Mouse (Mus musculus): ENCODE data around the gene Nfkb2. TPM values are rescaled to one million over a fixed set of nuclear protein-coding genes. Genes with fewer than 3 reads are reported as not detected.
A peak's percentile ranks its signal among the peaks of the same experiment; 100 is the strongest.

Nfkb2 gene
- polyA plus RNA-seq, 1 experiment from 2014 or later: 5.0 TPM

DNA sequence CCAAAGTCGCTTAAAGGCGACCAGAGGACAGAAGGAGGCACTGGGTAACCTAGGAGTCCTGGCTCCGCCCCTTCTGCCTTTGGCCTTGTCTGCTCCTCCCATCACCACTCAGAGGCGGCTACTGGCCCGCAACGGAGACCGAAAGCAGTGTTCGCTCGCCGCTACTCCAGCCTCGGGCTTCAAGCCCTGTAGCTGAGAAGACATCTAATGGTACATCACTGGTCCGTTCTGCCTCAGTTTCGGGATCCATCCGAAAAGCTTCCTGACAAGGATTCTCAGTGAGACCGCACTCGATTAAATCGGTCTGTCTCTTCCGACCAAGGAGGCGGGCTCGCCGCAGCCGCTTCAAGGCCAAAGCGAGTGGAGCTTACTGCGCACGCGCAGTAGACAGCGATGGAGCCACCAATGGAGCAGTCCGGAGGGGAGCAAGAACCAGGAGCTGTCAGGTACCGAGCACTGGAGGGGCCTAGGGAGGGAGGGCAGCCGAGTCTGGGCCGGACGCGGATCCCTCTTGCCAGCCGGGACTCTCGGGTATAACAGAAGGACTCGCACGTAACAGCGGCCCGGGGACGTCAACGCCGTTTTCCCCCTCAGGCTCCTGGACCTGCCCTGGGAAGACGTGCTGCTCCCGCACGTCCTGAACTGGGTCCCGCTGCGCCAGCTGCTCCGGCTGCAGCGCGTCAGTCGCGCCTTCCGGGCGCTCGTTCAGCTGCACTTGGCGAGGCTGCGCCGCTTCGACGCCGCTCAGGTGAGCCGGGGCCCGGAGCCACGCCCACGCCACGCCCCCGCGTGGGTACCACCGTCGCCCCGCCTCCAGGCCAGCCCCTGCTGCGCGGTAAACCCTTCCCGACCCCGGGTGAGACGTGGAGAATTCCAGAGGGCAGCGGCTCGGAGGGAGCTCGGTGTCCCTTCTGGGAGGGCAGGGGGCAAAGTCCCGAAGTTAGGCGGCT lies 24.2 kb downstream of the Nfkb2 start, which contains the start of gene Fbxl15:
Gene Fbxl15, plus strand, starts transcription at position 104 of the 950 bp plus-strand sequence.
- peak; percentile 88 for ATAC-seq (ENCODE audit: low FRiP score)
- H3K27me3 ChIP-seq: peaks cover 38% of the 10 kb centered on the region
- peaks cover 25% of the 10 kb centered on the region for H3K36me3 ChIP-seq
- H3K4me2 ChIP-seq (replicated peaks): peak within 1 kb of the TSS; percentile 100
- H3K4me1 ChIP-seq: peaks cover 48% of the 10 kb centered on the region
- H3K9me3 ChIP-seq (replicated peaks): no peaks in the 10 kb centered on the region
- peak within 1 kb of the TSS; percentile 98 for H3K27ac ChIP-seq
- under 1% methylated on average over 81 of the region's 81 CpGs for WGBS
- peak within 1 kb of the TSS; percentile 66 for H3K9ac ChIP-seq
- H3K4me3 ChIP-seq: peak within 1 kb of the TSS; percentile 61

DNA sequence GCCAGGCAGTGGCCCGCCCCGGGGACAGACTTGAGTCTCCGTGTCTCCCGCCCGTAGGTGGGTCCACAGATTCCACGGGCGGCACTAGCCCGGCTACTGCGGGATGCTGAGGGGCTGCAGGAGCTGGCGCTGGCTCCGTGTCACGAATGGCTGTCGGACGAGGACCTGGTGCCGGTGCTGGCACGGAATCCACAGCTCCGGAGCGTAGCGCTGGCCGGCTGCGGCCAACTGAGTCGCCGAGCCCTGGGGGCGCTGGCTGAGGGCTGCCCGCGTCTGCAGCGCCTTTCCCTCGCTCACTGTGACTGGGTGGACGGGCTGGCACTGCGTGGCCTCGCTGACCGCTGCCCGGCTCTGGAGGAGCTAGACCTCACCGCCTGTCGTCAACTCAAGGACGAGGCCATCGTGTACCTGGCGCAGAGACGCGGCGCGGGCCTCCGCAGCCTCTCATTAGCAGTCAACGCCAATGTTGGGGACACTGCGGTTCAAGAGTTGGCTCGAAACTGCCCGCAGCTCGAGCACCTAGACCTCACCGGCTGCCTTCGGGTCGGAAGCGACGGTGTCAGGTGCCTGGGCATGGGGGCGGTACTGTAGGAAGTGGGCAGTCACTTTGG lies 25.0 kb downstream of the Nfkb2 start:
- Histone ChIP-seq H3K36me3 (peaks cover 25% of the 10 kb centered on the region), H3K9me3 (replicated peaks) (no peaks in the 10 kb centered on the region), H3K4me2 (replicated peaks) (peak overlapping the region; percentile 100), H3K4me1 (peaks cover 46% of the 10 kb centered on the region), H3K9ac (peak overlapping the region; percentile 66), H3K27ac (peak overlapping the region; percentile 98), H3K4me3 (peak overlapping the region; percentile 61), H3K27me3 (peaks cover 30% of the 10 kb centered on the region)
- peak; percentile 2; the same call in 1 of the 2 replicates for ATAC-seq (ENCODE audit: low FRiP score)
- WGBS: 1% methylated on average over 53 of the region's 54 CpGs

DNA sequence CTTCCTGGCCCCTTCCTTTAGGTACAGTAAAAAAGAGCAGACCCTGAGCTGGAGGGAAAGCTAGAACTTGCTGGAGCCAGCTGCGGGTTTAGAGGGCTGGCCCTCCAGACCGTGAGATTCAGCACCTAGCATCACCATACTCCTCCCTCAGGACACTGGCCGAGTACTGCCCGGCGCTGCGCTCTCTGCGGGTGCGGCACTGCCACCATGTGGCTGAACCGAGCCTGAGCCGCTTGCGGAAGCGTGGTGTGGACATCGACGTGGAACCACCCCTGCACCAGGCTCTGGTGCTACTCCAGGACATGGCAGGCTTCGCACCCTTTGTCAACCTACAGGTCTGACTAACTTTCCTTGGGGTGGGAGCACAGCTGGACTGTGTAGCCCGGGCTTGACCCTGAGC lies 25.8 kb downstream of the Nfkb2 start:
- ATAC-seq (ENCODE audit: low FRiP score): no peak
- 0 out of 2 replicates have a peak overlapping the region, but pooled peaks have one; percentile 4 for H3K4me3 ChIP-seq

DNA sequence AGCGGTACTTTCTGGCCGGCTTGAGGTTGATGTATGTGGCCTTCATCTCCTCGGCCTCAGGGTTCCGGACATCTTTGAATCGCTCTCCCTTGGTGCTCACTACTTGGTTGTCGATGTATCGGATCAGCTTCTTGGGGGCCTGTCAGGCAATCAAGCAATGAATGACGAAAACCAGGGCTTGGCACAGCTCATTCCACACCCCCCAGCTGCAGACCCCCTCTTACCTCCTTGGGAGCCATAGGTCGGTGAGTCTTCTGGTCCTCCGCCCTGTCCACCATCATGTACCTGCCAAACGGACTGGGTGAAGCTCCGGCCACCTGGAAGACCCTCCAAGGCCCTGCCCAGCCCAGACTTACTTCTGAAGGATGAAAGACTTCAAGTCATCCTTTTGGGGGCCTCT lies 26.6 kb downstream of the Nfkb2 start:
- peaks cover 46% of the 10 kb centered on the region for H3K4me1 ChIP-seq

More for the DNA sequence above, 25.8 kb downstream of the Nfkb2 start:
- Histone ChIP-seq H3K4me2 (replicated peaks) (peak overlapping the region; percentile 100), H3K9me3 (replicated peaks) (no peaks in the 10 kb centered on the region), H3K27ac (no peak overlapping the region), H3K9ac (no peak overlapping the region), H3K4me1 (peaks cover 46% of the 10 kb centered on the region), H3K27me3 (peaks cover 22% of the 10 kb centered on the region), H3K36me3 (peaks cover 25% of the 10 kb centered on the region)
- 5% methylated on average over 16 of the region's 16 CpGs for WGBS

DNA sequence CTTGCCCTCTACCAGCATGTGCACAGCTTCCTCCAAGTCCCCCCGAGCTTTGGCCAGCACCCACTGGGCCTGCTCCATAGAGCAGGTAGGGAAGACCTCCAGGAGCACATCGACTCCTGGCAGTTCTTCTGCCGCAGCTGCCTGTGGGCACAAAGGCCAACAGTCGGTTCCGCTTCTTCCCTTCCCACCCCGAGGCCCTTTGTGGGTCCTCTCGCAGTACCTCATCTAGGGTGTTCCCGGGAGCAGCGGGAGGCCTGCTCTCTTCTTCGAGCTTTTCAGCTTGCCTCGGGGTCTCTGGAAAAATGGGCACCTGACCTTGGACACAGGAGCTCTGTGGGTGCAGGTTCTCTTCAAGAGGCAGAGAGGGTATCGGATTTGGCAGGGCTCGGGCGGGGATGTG lies 27.2 kb downstream of the Nfkb2 start:
- H3K4me2 ChIP-seq (replicated peaks): no peak overlapping the region
- no peaks in the 10 kb centered on the region for H3K9me3 ChIP-seq (replicated peaks)
- H3K9ac ChIP-seq: no peak overlapping the region; the same call in 1 of the 2 replicates
- peaks cover 8% of the 10 kb centered on the region for H3K27me3 ChIP-seq
- peaks cover 25% of the 10 kb centered on the region for H3K36me3 ChIP-seq
- 87% methylated on average over 14 of the region's 14 CpGs for WGBS
- H3K4me3 ChIP-seq: no peak overlapping the region
- no peak overlapping the region for H3K27ac ChIP-seq
- no peak for ATAC-seq (ENCODE audit: low FRiP score)
- peaks cover 40% of the 10 kb centered on the region for H3K4me1 ChIP-seq

More for the DNA sequence above, 26.6 kb downstream of the Nfkb2 start:
- WGBS: 95% methylated on average over 12 of the region's 12 CpGs
- Histone ChIP-seq H3K9me3 (replicated peaks) (no peaks in the 10 kb centered on the region), H3K36me3 (peaks cover 25% of the 10 kb centered on the region), H3K9ac (no peak overlapping the region), H3K4me3 (no peak overlapping the region), H3K27ac (no peak overlapping the region), H3K4me2 (replicated peaks) (no peak overlapping the region), H3K27me3 (peaks cover 14% of the 10 kb centered on the region)
- ATAC-seq (ENCODE audit: low FRiP score): no peak

DNA sequence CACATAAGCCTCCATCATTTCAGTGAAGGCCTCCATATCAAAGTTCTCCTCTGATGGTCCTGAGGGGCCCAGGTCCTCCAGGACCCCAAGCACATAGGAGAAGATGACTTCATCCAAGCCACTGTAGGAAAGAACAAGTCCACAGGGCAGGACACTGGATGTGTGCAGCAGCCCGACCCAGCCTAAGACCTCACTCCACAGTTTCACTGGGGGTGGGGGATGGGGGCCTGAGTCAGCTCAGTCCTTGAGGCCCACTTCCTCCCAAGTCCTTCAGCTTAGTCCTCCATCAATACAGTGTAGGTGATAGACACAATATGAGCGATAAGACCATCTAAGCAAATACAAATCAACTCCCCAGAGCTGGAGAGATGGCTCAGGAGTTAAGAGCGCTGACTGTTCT lies 27.8 kb downstream of the Nfkb2 start:
- Histone ChIP-seq H3K4me1 (peaks cover 34% of the 10 kb centered on the region), H3K9me3 (replicated peaks) (no peaks in the 10 kb centered on the region), H3K4me2 (replicated peaks) (no peak overlapping the region; the same call in 1 of the 2 replicates), H3K27me3 (peaks cover 2% of the 10 kb centered on the region), H3K4me3 (no peak overlapping the region; the same call in 1 of the 2 replicates), H3K36me3 (peaks cover 25% of the 10 kb centered on the region), H3K9ac (no peak overlapping the region), H3K27ac (no peak overlapping the region)
- 88% methylated on average over 3 of the region's 3 CpGs for WGBS
- no peak for ATAC-seq (ENCODE audit: low FRiP score)

DNA sequence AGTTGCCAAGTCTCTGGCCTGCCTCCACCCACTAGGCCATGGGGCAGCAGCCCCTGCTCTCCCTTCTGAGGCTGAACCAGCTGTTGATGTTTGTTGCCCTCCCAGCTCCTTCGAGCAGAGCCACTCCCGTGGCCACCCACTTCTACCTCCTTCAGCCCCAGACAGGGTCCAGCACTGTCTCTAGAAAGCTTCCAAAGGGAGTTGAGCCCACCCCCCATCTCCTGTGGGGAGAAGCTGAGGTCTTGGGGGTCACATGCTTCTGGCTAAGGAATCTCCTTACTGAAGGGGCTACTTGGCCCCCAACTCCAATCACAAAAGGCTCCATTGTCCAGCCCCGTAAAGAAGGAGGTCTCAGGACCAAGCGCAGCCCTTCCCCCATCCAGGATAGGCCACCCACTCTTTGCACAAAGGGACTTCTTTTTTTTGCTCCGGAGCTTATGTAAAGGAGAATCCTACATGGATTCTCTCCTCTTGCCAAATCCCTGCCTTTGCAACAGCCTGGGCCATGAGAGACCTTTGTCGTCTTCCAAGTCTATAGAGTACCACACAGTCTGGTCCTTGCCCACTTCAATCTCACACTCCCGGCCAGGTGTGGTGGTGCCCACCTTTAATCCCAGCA lies 28.7 kb downstream of the Nfkb2 start:
- Histone ChIP-seq H3K4me2 (replicated peaks) (peak overlapping the region; percentile 15; the same call in 1 of the 2 replicates), H3K9ac (no peak overlapping the region), H3K4me3 (no peak overlapping the region), H3K4me1 (peaks cover 32% of the 10 kb centered on the region), H3K27ac (0 out of 2 replicates have a peak overlapping the region, but pooled peaks have one; percentile 30), H3K36me3 (peaks cover 25% of the 10 kb centered on the region), H3K9me3 (replicated peaks) (no peaks in the 10 kb centered on the region), H3K27me3 (no peaks in the 10 kb centered on the region)
- no peak for ATAC-seq (ENCODE audit: low FRiP score)
- 41% methylated on average over 7 of the region's 7 CpGs for WGBS

DNA sequence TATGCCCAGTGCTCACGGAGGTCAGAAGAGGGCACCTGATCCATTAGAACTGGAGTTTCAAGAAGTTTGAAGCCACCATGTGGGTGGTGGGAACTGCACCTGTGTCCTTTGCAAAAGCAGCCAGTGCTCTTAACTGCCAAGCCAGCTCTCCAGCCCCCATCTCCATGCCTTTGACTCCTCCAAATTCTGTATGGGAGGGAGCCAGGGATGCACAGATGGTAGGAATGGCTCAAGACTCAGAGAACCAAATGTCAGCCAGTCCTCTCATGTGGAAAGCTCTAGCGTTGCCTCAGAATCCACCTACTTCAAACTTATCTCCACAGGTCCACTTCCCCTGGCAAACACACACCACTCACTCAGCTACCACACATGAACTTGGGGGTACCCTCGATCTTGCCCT lies 29.8 kb downstream of the Nfkb2 start:
- no peaks in the 10 kb centered on the region for H3K27me3 ChIP-seq
- H3K9me3 ChIP-seq (replicated peaks): no peaks in the 10 kb centered on the region
- H3K27ac ChIP-seq: no peak overlapping the region
- WGBS: 86% methylated on average over 3 of the region's 3 CpGs
- H3K4me1 ChIP-seq: peaks cover 30% of the 10 kb centered on the region
- no peak overlapping the region for H3K4me3 ChIP-seq
- no peak overlapping the region for H3K9ac ChIP-seq
- no peak for ATAC-seq (ENCODE audit: low FRiP score)
- H3K4me2 ChIP-seq (replicated peaks): no peak overlapping the region
- H3K36me3 ChIP-seq: peaks cover 25% of the 10 kb centered on the region

DNA sequence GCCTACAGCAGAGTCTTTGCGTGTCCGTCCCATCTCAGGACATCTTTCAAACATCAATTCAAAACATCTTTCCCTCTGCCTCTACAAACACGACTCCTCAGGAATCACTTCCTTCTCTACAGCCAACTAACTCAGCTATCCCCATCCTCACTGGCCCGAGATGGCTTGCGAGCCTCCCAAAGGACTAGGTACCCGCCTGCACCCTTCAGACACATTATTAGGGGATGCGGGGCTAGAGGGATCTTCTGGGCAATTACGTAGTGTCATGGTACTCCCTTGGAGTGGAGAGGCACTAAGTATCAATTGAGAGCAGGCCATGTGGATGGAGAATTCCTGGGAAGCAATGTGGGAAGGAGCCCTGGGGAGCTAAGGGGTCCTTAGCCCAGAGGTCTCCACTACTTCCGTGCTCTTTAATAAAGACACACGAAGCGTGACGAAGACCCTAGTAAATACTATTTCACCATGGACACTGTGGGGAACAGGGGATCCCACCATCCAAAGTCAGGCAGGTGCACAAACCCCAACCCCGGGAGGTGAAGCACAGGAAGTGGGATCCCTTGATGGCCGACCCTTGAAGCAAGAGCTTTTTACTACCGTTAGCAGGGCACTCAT lies 33.7 kb downstream of the Nfkb2 start:
- H3K27me3 ChIP-seq: 0 out of 2 replicates have a peak, but pooled peaks cover 11% of the 10 kb centered on the region
- peak overlapping the region; percentile 81 for H3K9ac ChIP-seq
- WGBS: 34% methylated on average over 15 of the region's 15 CpGs
- peak overlapping the region; percentile 78 for H3K27ac ChIP-seq
- H3K4me2 ChIP-seq (replicated peaks): peak overlapping the region; percentile 79
- peaks cover under 1% of the 10 kb centered on the region; the same call in 1 of the 2 replicates for H3K36me3 ChIP-seq
- H3K9me3 ChIP-seq (replicated peaks): no peaks in the 10 kb centered on the region
- peak overlapping the region; percentile 69 for H3K4me3 ChIP-seq
- peaks cover 12% of the 10 kb centered on the region for H3K4me1 ChIP-seq
- ATAC-seq (ENCODE audit: low FRiP score): no peak; the same call in 1 of the 2 replicates

DNA sequence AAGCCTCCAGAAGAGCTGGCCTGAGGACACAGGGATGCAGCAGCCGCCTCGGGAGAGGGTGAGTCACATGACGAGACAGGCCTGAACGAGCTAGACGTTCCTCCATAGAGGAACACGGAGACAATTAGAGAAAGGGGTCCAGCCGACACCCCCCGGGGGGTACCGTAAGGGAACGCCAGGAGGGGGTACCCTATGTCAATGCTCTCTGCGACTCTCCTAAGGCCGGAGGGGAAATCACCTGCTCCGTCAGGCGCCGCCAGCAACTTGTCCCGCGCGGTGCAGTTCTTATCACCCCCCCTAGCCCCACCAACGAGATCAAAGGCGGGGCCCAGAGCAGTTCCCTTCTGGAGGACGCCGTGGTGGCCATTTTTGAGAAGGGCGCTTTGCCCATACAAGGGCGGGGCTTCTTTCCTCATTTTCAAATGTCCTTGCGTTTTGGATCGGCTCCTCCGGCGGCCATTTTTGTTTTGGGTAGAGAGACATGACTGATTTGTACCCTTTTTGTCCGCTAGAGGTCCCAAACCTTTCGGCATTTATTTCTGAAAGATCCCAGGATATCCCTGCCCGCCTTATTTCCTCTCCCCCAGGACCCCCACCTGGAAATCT lies 34.3 kb downstream of the Nfkb2 start, which contains the start of gene Cuedc2:
Gene Cuedc2, minus strand, starts transcription at position 372 of the 606 bp plus-strand sequence.
- H3K4me3 ChIP-seq: peak within 1 kb of the TSS; percentile 69
- H3K4me2 ChIP-seq (replicated peaks): peak within 1 kb of the TSS; percentile 79
- no peaks in the 10 kb centered on the region for H3K36me3 ChIP-seq
- peak; percentile 91 for ATAC-seq (ENCODE audit: low FRiP score)
- 0 out of 2 replicates have a peak, but pooled peaks cover 11% of the 10 kb centered on the region for H3K27me3 ChIP-seq
- peak within 1 kb of the TSS; percentile 78 for H3K27ac ChIP-seq
- peak within 1 kb of the TSS; percentile 81 for H3K9ac ChIP-seq
- under 1% methylated on average over 31 of the region's 31 CpGs for WGBS
- H3K4me1 ChIP-seq: peaks cover 9% of the 10 kb centered on the region
- no peaks in the 10 kb centered on the region for H3K9me3 ChIP-seq (replicated peaks)

DNA sequence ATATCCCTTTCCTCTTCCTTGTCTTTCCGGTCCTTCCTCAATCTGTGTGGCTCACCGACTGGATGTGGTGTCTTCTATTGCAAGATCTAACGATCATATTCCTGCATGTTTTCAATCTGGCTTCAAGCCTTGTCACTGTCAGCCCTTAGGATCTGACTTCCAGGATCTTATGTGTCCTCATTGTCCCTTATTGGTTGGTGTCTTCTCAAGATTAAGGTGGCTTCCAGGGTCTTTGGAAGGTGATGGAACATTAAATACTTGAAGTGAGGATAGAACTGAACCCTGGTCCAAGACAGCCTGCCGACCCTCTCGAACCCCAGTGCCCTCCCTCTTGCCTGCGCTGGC lies 34.8 kb downstream of the Nfkb2 start:
- 56% methylated on average over 6 of the region's 6 CpGs for WGBS
- no peak; the same call in none of the 2 replicates for ATAC-seq (ENCODE audit: low FRiP score)
- 0 out of 2 replicates have a peak, but pooled peaks cover 11% of the 10 kb centered on the region for H3K27me3 ChIP-seq
- H3K9me3 ChIP-seq (replicated peaks): no peaks in the 10 kb centered on the region
- peak overlapping the region; percentile 79 for H3K4me2 ChIP-seq (replicated peaks)
- H3K4me3 ChIP-seq: peak overlapping the region; percentile 69
- no peaks in the 10 kb centered on the region for H3K36me3 ChIP-seq
- H3K9ac ChIP-seq: peak overlapping the region; percentile 45; the same call in 1 of the 2 replicates
- H3K27ac ChIP-seq: no peak overlapping the region
- H3K4me1 ChIP-seq: peaks cover 9% of the 10 kb centered on the region
